Mouse (Mus musculus) intestine, embryonic 15.5 days (tissue): ENCODE measurements around the gene Gpc1. TPM values are rescaled to one million over a fixed set of nuclear protein-coding genes. Genes with fewer than 3 reads are reported as not detected.

ENCODE experiments used
- ATAC-seq: fragments of 200-750 bp; cut with Nextera tagmentation; 2 replicates; pipeline ENCODE4 v1.8.0; 2017; ENCODE audit warnings: moderate TSS enrichment, moderate library complexity
- H3K27ac ChIP-seq: fragments of 300-500 bp; sonication (generic); 2 replicates; pipeline ENCODE4 v1.5.1; 2015; ENCODE audit warnings: mild to moderate bottlenecking, inconsistent platforms
- H3K27me3 ChIP-seq: fragments of 300-500 bp; sonication (generic); replicated peaks from 2 replicates; pipeline ENCODE4 v1.6.1; 2015; ENCODE audit warnings: inconsistent platforms
- H3K36me3 ChIP-seq: fragments of 300-500 bp; sonication (generic); 2 replicates; pipeline ENCODE4 v1.6.1; 2015; ENCODE audit warnings: inconsistent platforms
- H3K4me1 ChIP-seq: fragments of 300-500 bp; sonication (generic); replicated peaks from 2 replicates; pipeline ENCODE4 v1.6.1; 2015; ENCODE audit warnings: inconsistent platforms
- H3K4me2 ChIP-seq: fragments of 300-500 bp; sonication (generic); replicated peaks from 2 replicates; pipeline ENCODE4 v1.6.1; 2015; ENCODE audit warnings: mild to moderate bottlenecking, inconsistent platforms
- H3K4me3 ChIP-seq: fragments of 300-500 bp; sonication (generic); replicated peaks from 2 replicates; pipeline ENCODE4 v1.5.1; 2015; ENCODE audit warnings: inconsistent platforms
- H3K9ac ChIP-seq: fragments of 300-500 bp; sonication (generic); 2 replicates; pipeline ENCODE4 v1.6.1; 2015; ENCODE audit warnings: inconsistent platforms
- H3K9me3 ChIP-seq: fragments of 300-500 bp; sonication (generic); 2 replicates; pipeline ENCODE4 v1.6.1; 2016; ENCODE audit warnings: inconsistent platforms
- WGBS: fragments of 180-500 bp; shearing (Covaris S2); methylation state at CpG from one replicate; pipeline ENCODE4 v1.1.7; 2015; 5-methylcytosine and 5-hydroxymethylcytosine counted together
- polyA plus RNA-seq: library from polyadenylated mRNA; unstranded; fragments of >200 nt; fragmentation: Nextera tagmentation; extraction: Ambion mirVana; gene quantifications from 2 replicates; pipeline ENCODE4 v1.2.1, GENCODE M21; 2015

Gpc1 gene
- polyA plus RNA-seq = 36.8 and 37.7 TPM in 2 replicates

GRCm38 (mm10) chr1:92831188-92832001 lies at the start of gene Gpc1:
Gpc1 (plus strand) TSS chr1:92831645.
- no peaks in the 10 kb centered on the region for H3K9me3 ChIP-seq
- peak; percentile 87 for ATAC-seq
- peak within 1 kb of the TSS; percentile 85 for H3K9ac ChIP-seq
- H3K4me3 ChIP-seq = peak within 1 kb of the TSS; percentile 72
- peaks cover 4% of the 10 kb centered on the region for H3K27me3 ChIP-seq
- WGBS = under 1% methylated on average over 64 of the region's 99 CpGs
- H3K36me3 ChIP-seq = no peaks in the 10 kb centered on the region
- peaks cover 20% of the 10 kb centered on the region; the same call in 1 of the 2 replicates for H3K4me1 ChIP-seq
- H3K27ac ChIP-seq = peak within 1 kb of the TSS; percentile 86
- peak within 1 kb of the TSS; percentile 97 for H3K4me2 ChIP-seq

GRCm38 (mm10) chr1:92781862-92782261 lies 49.6 kb upstream of the Gpc1 start:
- no peak for ATAC-seq
- WGBS = 76% methylated on average over 4 of the region's 4 CpGs
- H3K27me3 ChIP-seq = no peaks in the 10 kb centered on the region

DNA sequence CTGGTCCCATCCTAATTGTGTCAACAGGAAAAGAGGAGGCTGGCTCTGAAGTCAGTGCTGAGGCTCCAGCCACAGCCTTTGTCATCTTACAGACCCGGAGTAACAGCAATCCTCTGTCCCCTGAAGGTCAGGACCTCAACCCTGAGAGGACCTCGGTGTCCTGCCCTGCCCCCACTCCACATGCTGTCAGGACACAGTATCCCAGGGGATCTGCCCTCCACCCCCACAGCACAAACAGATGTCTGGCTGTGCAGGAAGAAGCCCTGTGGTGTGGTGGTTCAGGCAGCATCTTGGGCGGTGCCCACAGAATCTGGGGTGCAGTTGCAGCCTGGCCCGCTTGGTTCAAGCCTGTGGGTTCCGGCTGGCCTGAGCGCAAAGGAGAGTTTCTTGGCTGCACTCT lies 48.9 kb upstream of the Gpc1 start:
- WGBS = 54% methylated on average over 6 of the region's 6 CpGs
- Histone ChIP-seq H3K27me3 (no peaks in the 10 kb centered on the region), H3K9me3 (no peaks in the 10 kb centered on the region; the same call in 1 of the 2 replicates), H3K36me3 (no peaks in the 10 kb centered on the region), H3K9ac (no peak overlapping the region), H3K4me3 (no peak overlapping the region), H3K4me1 (0 out of 2 replicates have a peak, but pooled peaks cover 5% of the 10 kb centered on the region), H3K4me2 (no peak overlapping the region), H3K27ac (no peak overlapping the region)
- ATAC-seq = no peak

More at GRCm38 (mm10) chr1:92781862-92782261, 49.6 kb upstream of the Gpc1 start:
- no peak overlapping the region for H3K4me2 ChIP-seq
- no peaks in the 10 kb centered on the region for H3K36me3 ChIP-seq
- H3K27ac ChIP-seq = no peak overlapping the region
- no peak overlapping the region for H3K9ac ChIP-seq
- H3K4me3 ChIP-seq = no peak overlapping the region
- H3K9me3 ChIP-seq = no peaks in the 10 kb centered on the region; the same call in 1 of the 2 replicates
- no peaks in the 10 kb centered on the region for H3K4me1 ChIP-seq

DNA sequence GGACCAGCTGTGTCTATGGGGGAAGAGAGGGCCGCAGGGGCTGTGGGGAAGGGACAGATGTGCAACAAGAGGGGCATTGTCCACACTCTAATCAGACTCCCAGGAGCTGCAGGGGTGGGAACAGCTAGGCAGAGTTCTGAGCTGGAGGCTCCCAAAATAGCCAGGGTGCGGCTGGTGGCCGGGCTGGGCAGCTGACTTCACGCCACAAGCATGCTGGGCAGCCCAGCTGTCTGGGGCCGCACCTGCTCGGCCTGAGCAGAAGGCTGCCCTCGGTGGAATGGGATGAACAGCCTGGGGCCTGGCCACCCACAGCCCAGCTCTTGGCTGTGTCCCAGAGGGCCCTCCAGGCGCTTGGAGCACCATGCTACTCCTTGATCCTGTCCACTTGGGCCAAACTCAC lies 44.2 kb upstream of the Gpc1 start:
- no peak overlapping the region for H3K4me3 ChIP-seq
- WGBS = 56% methylated on average over 8 of the region's 8 CpGs
- H3K9me3 ChIP-seq = no peaks in the 10 kb centered on the region; the same call in 1 of the 2 replicates
- no peak overlapping the region for H3K4me2 ChIP-seq
- H3K4me1 ChIP-seq = peaks cover 17% of the 10 kb centered on the region
- H3K27ac ChIP-seq = no peak overlapping the region
- no peaks in the 10 kb centered on the region for H3K36me3 ChIP-seq
- ATAC-seq = peak; percentile 32; the same call in 1 of the 2 replicates
- H3K9ac ChIP-seq = no peak overlapping the region
- H3K27me3 ChIP-seq = no peaks in the 10 kb centered on the region

DNA sequence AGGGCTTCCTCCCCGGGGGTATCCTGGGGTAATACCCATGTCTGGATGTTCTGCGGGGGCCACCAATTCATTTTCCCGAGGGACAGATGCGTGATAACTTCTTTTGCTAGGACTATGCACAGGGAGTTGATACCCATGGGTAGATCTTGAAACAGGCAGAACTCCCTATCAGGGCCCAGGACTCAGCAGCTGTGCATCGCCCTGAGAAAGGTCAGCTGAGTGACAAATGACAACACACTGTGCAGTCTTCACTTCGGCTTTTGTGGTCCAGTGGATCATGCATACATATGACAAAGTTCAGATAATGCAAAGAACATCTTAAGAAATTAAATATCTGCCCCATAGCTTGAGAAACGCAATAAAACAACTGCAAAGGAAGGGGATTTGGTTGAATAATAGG lies 43.4 kb upstream of the Gpc1 start:
- peaks cover 17% of the 10 kb centered on the region for H3K4me1 ChIP-seq
- no peak overlapping the region for H3K4me3 ChIP-seq
- H3K36me3 ChIP-seq = no peaks in the 10 kb centered on the region
- ATAC-seq = no peak
- no peak overlapping the region for H3K4me2 ChIP-seq
- H3K9ac ChIP-seq = no peak overlapping the region
- no peaks in the 10 kb centered on the region; the same call in 1 of the 2 replicates for H3K9me3 ChIP-seq
- 86% methylated on average over 7 of the region's 7 CpGs for WGBS
- H3K27ac ChIP-seq = no peak overlapping the region
- H3K27me3 ChIP-seq = no peaks in the 10 kb centered on the region

GRCm38 (mm10) chr1:92790628-92791027 lies 40.8 kb upstream of the Gpc1 start:
- WGBS = 36% methylated on average over 7 of the region's 7 CpGs
- Histone ChIP-seq H3K4me2 (peak overlapping the region; percentile 45), H3K9me3 (no peaks in the 10 kb centered on the region), H3K27me3 (no peaks in the 10 kb centered on the region), H3K4me3 (no peak overlapping the region), H3K9ac (no peak overlapping the region), H3K36me3 (no peaks in the 10 kb centered on the region), H3K27ac (no peak overlapping the region), H3K4me1 (peaks cover 17% of the 10 kb centered on the region)
- ATAC-seq = peak; percentile 14; the same call in 1 of the 2 replicates

DNA sequence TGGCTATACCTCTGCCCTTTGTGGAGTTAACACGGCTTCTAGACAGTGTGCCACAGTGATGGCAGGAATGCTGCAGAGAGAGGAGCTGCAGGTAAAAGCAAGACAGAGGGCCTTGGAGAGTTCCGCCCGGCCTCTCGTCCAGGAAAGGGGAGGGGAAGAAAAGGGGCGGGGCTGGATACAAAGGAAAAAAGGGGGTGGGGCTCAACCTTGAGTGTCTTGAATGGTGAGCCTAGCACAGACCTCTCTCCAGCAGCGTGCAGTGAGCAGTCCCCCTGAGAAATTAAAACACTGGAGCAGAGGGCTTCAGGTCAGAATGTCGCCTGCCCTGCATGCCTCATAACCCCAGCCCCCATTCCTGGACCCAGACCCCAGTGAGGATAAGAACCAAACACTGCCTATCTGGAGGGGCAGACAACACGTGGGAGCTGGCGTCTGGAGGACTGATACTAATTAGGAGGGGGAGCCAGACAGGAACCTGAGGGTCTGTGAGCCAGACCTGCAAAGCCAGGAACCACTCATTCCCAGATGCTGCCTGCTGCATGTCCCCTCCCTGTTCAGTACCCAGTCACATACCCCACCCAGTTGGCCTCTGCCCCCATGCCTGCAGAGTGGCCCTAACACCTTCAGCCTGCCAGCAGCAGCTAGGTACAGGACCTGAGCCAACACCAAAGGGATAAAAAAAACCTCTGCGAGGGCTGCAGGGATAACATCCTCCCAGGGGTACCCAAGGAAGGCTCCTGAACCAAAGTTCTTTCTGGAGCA lies 40.2 kb upstream of the Gpc1 start:
- Histone ChIP-seq H3K4me1 (peaks cover 17% of the 10 kb centered on the region), H3K27ac (no peak overlapping the region), H3K4me2 (peak overlapping the region; percentile 45), H3K27me3 (no peaks in the 10 kb centered on the region), H3K9me3 (no peaks in the 10 kb centered on the region), H3K36me3 (no peaks in the 10 kb centered on the region), H3K4me3 (no peak overlapping the region), H3K9ac (no peak overlapping the region; the same call in 1 of the 2 replicates)
- ATAC-seq = peak; percentile 90
- 5% methylated on average over 10 of the region's 10 CpGs for WGBS

GRCm38 (mm10) chr1:92793781-92794180 lies 37.7 kb upstream of the Gpc1 start:
- H3K9ac ChIP-seq = no peak overlapping the region
- no peaks in the 10 kb centered on the region for H3K9me3 ChIP-seq
- H3K4me2 ChIP-seq = no peak overlapping the region
- H3K4me1 ChIP-seq = peaks cover 12% of the 10 kb centered on the region
- H3K27me3 ChIP-seq = no peaks in the 10 kb centered on the region
- no peaks in the 10 kb centered on the region for H3K36me3 ChIP-seq
- no peak for ATAC-seq
- H3K27ac ChIP-seq = no peak overlapping the region
- no peak overlapping the region for H3K4me3 ChIP-seq
- WGBS = 67% methylated on average over 5 of the region's 5 CpGs

GRCm38 (mm10) chr1:92798425-92798824 lies 33.0 kb upstream of the Gpc1 start:
- WGBS = 67% methylated on average over 2 of the region's 2 CpGs
- H3K9me3 ChIP-seq = no peaks in the 10 kb centered on the region
- no peak overlapping the region for H3K4me3 ChIP-seq
- ATAC-seq = no peak
- no peaks in the 10 kb centered on the region for H3K27me3 ChIP-seq
- H3K4me1 ChIP-seq = no peaks in the 10 kb centered on the region
- no peak overlapping the region for H3K4me2 ChIP-seq
- no peak overlapping the region for H3K9ac ChIP-seq
- H3K27ac ChIP-seq = no peak overlapping the region
- no peaks in the 10 kb centered on the region for H3K36me3 ChIP-seq

DNA sequence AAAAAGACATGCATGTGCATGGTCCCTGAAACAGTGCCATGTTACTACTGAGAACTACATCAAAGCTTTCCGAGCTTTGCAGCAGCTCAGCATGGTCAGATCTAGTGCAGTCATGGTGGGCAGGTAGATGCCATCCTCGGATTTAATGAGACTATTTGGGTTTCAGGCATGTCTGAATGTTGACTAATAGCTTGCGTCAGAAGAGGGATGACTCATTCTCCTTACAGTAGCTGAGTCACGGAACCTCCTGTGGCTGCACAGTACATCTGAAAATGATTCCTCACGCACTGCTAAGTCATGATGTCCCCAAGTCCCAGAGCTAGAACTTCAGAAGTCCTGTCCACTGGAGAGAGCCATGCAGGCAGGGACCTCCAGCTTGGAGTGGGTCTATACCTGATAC lies 31.8 kb upstream of the Gpc1 start:
- H3K9ac ChIP-seq = no peak overlapping the region
- H3K9me3 ChIP-seq = no peaks in the 10 kb centered on the region
- no peaks in the 10 kb centered on the region for H3K27me3 ChIP-seq
- no peaks in the 10 kb centered on the region for H3K4me1 ChIP-seq
- ATAC-seq = no peak
- no peak overlapping the region for H3K27ac ChIP-seq
- H3K4me3 ChIP-seq = no peak overlapping the region
- no peaks in the 10 kb centered on the region for H3K36me3 ChIP-seq
- 77% methylated on average over 5 of the region's 5 CpGs for WGBS
- H3K4me2 ChIP-seq = no peak overlapping the region

GRCm38 (mm10) chr1:92802362-92802761 lies 29.1 kb upstream of the Gpc1 start:
- H3K4me2 ChIP-seq = no peak overlapping the region
- WGBS = 92% methylated on average over 1 of the region's 1 CpGs
- H3K4me3 ChIP-seq = no peak overlapping the region
- no peaks in the 10 kb centered on the region for H3K36me3 ChIP-seq
- H3K27me3 ChIP-seq = no peaks in the 10 kb centered on the region
- H3K9me3 ChIP-seq = no peaks in the 10 kb centered on the region
- H3K9ac ChIP-seq = no peak overlapping the region
- no peak for ATAC-seq
- H3K4me1 ChIP-seq = no peaks in the 10 kb centered on the region
- no peak overlapping the region for H3K27ac ChIP-seq

DNA sequence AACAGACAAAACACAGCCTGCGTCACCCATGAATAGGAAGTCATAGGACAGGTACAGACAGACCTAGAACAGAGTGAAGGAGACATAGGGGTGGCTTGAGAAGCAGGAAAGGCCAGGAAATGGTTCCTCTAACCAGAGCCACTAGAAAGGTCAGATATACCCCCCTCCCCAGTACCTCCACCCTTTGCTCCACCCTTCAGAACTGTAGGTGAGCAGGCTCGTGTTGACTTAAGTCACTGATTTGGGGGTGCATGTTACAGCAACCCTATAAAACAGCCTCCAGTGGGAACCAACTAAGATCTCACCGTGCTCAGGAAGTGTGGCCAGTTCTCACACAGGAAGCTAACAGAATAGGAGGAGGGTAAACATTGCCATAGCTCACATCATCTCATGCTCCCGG lies 28.1 kb upstream of the Gpc1 start:
- H3K27me3 ChIP-seq = no peaks in the 10 kb centered on the region
- H3K36me3 ChIP-seq = no peaks in the 10 kb centered on the region
- no peaks in the 10 kb centered on the region for H3K4me1 ChIP-seq
- 69% methylated on average over 4 of the region's 4 CpGs for WGBS
- H3K4me3 ChIP-seq = no peak overlapping the region
- H3K9ac ChIP-seq = no peak overlapping the region
- no peak for ATAC-seq
- no peaks in the 10 kb centered on the region for H3K9me3 ChIP-seq
- H3K27ac ChIP-seq = no peak overlapping the region
- H3K4me2 ChIP-seq = no peak overlapping the region
